Mouse (Mus musculus) c-Kit-positive CD71-positive TER-119-negative erythroid progenitor cells, embryonic 14.5 days (primary cell): ENCODE data around the gene Cyp2a4.
"Not testable (repeated sequence)": the region's sequence is repeated elsewhere in the genome, so short reads cannot be mapped to it uniquely, and the experiment has no call there.

ENCODE experiments used
- DNase-seq: peaks from one replicate; pipeline ENCODE4 v3.0.0-alpha.2; 2013; ENCODE audit warnings: low read depth

Gene Cyp2a4

DNA sequence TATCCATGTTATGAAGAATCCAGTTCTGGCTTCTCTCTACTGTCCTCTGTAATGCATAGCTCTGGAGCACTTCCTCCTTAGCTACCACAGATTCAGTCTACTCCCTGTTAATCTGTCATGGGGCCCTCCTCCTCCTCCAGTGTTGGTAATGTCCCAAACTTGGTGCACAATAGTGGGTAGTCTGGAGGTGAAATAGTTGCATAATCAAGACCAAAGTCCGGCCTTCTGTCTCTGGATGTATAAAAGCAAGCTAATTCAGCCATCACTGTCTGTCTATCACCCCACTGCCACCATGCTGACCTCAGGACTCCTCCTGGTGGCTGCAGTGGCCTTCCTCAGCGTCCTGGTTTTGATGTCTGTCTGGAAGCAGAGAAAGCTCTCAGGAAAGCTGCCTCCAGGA is at the start of gene Cyp2a4:
Cyp2a4 (plus strand) TSS at position 244 of the 400 bp plus-strand sequence.
- not testable (repeated sequence) for DNase-seq

DNA sequence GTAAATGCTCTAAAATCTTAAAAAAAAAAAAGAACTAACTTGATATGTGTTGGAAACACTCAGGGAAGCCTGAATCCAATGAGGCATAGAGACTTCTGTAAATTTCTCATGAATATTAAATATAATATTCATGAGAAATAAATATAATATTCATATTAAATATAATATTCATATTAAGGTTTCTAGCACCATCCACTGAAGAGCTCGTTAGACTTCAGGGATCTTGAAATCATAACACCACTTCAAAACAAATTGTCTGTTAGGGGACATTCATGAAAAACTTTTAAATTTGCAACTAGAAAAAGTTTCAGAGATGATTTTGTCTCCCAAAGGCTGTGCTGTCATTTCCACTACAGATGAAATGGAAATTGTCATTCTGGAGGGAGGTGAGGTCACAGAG is 46.9 kb upstream of the Cyp2a4 start, which contains the start of gene Vmn1r184:
Vmn1r184 (plus strand) TSS at position 301 of the 400 bp plus-strand sequence.
- DNase-seq = not testable (repeated sequence)

DNA sequence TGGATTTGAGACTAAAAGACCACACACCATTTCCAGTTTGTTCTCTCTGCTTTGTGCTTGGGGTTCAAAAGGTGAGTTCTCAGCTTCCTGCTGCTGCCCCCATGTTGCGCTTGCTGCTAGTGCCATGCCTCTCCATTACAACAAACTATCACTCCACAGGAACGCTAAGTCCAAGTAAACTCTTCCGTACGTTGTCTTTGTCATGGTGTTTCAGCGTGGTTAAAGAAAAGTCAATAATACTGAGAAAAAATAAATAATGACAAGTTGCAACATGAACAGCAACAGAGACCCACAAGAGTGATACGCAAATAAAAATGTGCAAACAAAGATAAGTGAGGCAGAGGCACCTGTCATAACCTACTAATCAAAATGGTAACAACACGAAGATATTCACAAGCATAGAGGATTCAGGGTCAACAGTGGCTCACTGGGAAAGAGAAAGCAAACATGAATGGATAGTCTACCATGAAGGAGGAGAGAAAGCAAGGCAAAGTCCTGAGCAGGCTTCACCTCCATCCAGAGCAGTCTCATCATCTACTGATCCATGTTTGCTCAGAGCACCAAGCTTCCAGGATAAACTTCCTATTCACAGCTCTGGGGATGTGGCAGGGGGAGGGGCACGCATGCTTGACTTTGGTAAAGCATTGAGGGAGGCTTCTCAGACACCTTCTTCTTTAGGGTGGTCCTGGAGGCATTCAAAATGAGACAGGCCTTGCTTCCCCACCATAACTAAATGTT is 3.4 kb upstream of the Cyp2a4 start:
- not testable (repeated sequence) for DNase-seq

DNA sequence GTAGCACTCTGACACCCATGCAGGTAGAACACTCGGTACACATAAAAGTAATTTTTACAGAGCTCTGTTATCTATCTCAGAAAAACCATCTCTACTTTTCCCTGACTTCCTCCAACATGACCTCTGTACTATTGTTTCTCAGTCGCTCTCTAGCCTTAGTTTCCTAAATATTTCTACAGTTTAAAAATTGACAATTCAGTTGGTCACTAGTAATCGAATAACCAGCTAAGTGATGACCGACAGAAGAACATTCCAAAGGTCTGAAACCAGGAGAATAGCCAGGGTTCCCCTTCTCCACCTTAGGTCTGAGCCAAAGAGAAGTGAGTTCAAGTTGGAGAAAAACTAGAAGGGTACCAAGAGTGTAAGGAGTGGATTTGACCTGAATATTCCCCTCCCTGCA is 4.8 kb downstream of the Cyp2a4 start:
- DNase-seq = not testable (repeated sequence)

DNA sequence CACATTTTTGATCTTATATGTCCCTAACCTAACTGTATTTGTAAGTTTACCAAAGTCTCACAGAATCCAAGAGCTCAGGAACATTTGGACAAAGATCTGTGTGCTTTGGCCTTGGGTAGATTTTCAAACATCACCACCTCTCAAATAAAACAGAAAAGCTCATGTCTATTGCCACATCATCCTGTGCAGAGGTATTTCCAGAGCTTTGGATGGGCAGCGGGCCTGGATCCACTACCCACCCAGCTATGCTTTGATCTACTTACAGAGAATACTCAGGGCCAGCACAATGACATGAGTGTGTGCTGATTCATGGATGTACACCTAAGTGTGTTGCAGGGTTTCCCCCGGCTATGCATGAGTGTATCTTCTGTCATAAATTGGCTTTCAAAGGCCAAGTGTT is 8.2 kb downstream of the Cyp2a4 start:
- DNase-seq = not testable (repeated sequence)

- DNase-seq = not testable (repeated sequence)
Measured at GRCm38 (mm10) chr7:26315809-26316208, 8.8 kb downstream of the Cyp2a4 start.

GRCm38 (mm10) chr7:26320361-26320760 is 13.4 kb downstream of the Cyp2a4 start:
- DNase-seq = not testable (repeated sequence)

GRCm38 (mm10) chr7:26350177-26350576 is 43.2 kb downstream of the Cyp2a4 start:
- DNase-seq = not testable (repeated sequence)

DNA sequence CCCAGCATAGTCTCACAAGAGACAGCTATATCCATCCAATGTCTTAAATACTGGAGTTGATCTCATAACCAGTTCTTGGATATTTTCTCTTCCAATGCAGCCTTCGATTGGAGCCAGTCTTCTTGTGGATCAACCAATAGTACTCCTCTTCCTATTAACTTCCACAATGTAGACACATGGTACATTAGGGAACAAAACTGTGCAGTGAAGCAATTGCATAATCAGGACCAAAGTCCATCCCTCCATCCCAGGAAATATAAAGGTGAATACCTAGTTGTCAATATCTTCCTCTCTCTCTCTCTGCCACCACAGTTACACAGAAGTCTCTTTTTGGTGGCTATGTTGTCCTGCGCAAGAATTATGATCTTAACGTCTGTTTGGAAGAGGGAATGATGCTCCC is 45.3 kb downstream of the Cyp2a4 start:
- not testable (repeated sequence) for DNase-seq

- DNase-seq = not testable (repeated sequence)
Measured at GRCm38 (mm10) chr7:26356719-26357118, 49.8 kb downstream of the Cyp2a4 start.
